Mouse (Mus musculus) stomach, postnatal 0 days (tissue): ENCODE measurements around the gene Sec63. TPM values are rescaled to one million over a fixed set of nuclear protein-coding genes. Genes with fewer than 3 reads are reported as not detected.

ENCODE experiments used
- ATAC-seq: fragments of 200-750 bp; cut with Nextera tagmentation; 2 replicates; pipeline ENCODE4 v1.8.0; 2017; ENCODE audit not compliant: low FRiP score, low TSS enrichment
- DNase-seq: peaks from one replicate; pipeline ENCODE4 v3.0.0-alpha.2; 2016; ENCODE audit warnings: low spot score
- H3K27ac ChIP-seq: fragments of 300-500 bp; sonication (generic); replicated peaks from 2 replicates; pipeline ENCODE4 v1.5.1; 2014; ENCODE audit warnings: mild to moderate bottlenecking, control low read depth
- H3K27me3 ChIP-seq: fragments of 300-500 bp; sonication (generic); 2 replicates; pipeline ENCODE4 v1.6.1; 2014; ENCODE audit warnings: low read length; ENCODE audit not compliant: control insufficient read depth, insufficient read depth
- H3K36me3 ChIP-seq: fragments of 300-500 bp; sonication (generic); 2 replicates; pipeline ENCODE4 v1.6.1; 2014; ENCODE audit warnings: low read length, mixed read lengths; ENCODE audit not compliant: control insufficient read depth, insufficient read depth
- H3K4me1 ChIP-seq: fragments of 300-500 bp; sonication (generic); replicated peaks from 2 replicates; pipeline ENCODE4 v1.6.1; 2014; ENCODE audit warnings: antibody characterized with exemption; ENCODE audit not compliant: control insufficient read depth, insufficient read depth
- H3K4me2 ChIP-seq: fragments of 300-500 bp; sonication (generic); replicated peaks from 2 replicates; pipeline ENCODE4 v1.6.1; 2014; ENCODE audit warnings: low read depth, mild to moderate bottlenecking, control low read depth, moderate library complexity
- H3K4me3 ChIP-seq: fragments of 300-500 bp; sonication (generic); 2 replicates; pipeline ENCODE4 v1.5.1; 2014; ENCODE audit warnings: low read depth, low read length, control low read depth
- H3K9ac ChIP-seq: fragments of 300-500 bp; sonication (generic); 2 replicates; pipeline ENCODE4 v1.6.1; 2014; ENCODE audit warnings: mild to moderate bottlenecking, low read length, control low read depth, mixed read lengths
- H3K9me3 ChIP-seq: fragments of 300-500 bp; sonication (generic); 2 replicates; pipeline ENCODE4 v1.6.1; 2016; ENCODE audit warnings: low read length; ENCODE audit not compliant: control insufficient read depth
- CTCF ChIP-seq: IDR thresholded peaks from 2 replicates; pipeline ENCODE4 v1.5.1; 2016; ENCODE audit warnings: antibody characterized with exemption, low read depth, mild to moderate bottlenecking, moderate library complexity
- EP300 ChIP-seq: optimal IDR thresholded peaks from 2 replicates; pipeline ENCODE3; 2016; ENCODE audit warnings: antibody characterized with exemption
- WGBS: fragments of 180-500 bp; shearing (Covaris S2); extraction: QIAGEN DNeasy Blood & Tissue Kit; methylation state at CpG from one replicate; pipeline ENCODE4 v1.1.7; 2014; 5-methylcytosine and 5-hydroxymethylcytosine counted together
- polyA plus RNA-seq: library from polyadenylated mRNA; unstranded; fragments of >200 nt; fragmentation: Nextera tagmentation; extraction: Ambion mirVana; gene quantifications from 2 replicates; pipeline ENCODE4 v1.2.1, GENCODE M21; 2015

Sec63 gene
- polyA plus RNA-seq, 1 experiment from 2014 or later = 15.8 TPM

GRCm38 (mm10) chr10:42862102-42862740 lies 100.9 kb downstream of the Sec63 start:
- H3K9ac ChIP-seq = no peak overlapping the region
- 0 out of 2 replicates have a peak, but pooled peaks cover 2% of the 10 kb centered on the region for H3K4me1 ChIP-seq
- DNase-seq = no peak
- TF ChIP-seq EP300 (no peak), CTCF (no peak)
- H3K4me3 ChIP-seq = peak overlapping the region; percentile 23
- 0 out of 2 replicates have a peak overlapping the region, but pooled peaks have one; percentile 5 for H3K27ac ChIP-seq
- 32% methylated on average over 13 of the region's 13 CpGs for WGBS
- no peaks in the 10 kb centered on the region for H3K9me3 ChIP-seq
- no peak for ATAC-seq
- no peaks in the 10 kb centered on the region for H3K36me3 ChIP-seq
- peak overlapping the region; percentile 68 for H3K4me2 ChIP-seq
- H3K27me3 ChIP-seq = no peaks in the 10 kb centered on the region

- TF ChIP-seq EP300 = no peak
- TF ChIP-seq CTCF = no peak
- Histone ChIP-seq H3K36me3 (no peaks in the 10 kb centered on the region), H3K9me3 (no peaks in the 10 kb centered on the region), H3K4me1 (0 out of 2 replicates have a peak, but pooled peaks cover 2% of the 10 kb centered on the region), H3K27ac (no peak overlapping the region), H3K27me3 (no peaks in the 10 kb centered on the region), H3K4me3 (0 out of 2 replicates have a peak overlapping the region, but pooled peaks have one; percentile 23), H3K4me2 (peak overlapping the region; percentile 68), H3K9ac (no peak overlapping the region)
- ATAC-seq (no peak), DNase-seq (no peak)
- WGBS = 49% methylated on average over 4 of the region's 4 CpGs
These were observed 101.5 kb downstream of the Sec63 start for GRCm38 (mm10) chr10:42862806-42863205.

GRCm38 (mm10) chr10:42863621-42864391 lies 102.5 kb downstream of the Sec63 start:
- no peaks in the 10 kb centered on the region for H3K9me3 ChIP-seq
- ATAC-seq (no peak), DNase-seq (peak; percentile 49)
- H3K9ac ChIP-seq = peak overlapping the region; percentile 47
- H3K4me2 ChIP-seq = peak overlapping the region; percentile 68
- H3K27me3 ChIP-seq = no peaks in the 10 kb centered on the region
- 0 out of 2 replicates have a peak overlapping the region, but pooled peaks have one; percentile 18 for H3K27ac ChIP-seq
- 0 out of 2 replicates have a peak, but pooled peaks cover 2% of the 10 kb centered on the region for H3K4me1 ChIP-seq
- 27% methylated on average over 31 of the region's 31 CpGs for WGBS
- no peaks in the 10 kb centered on the region for H3K36me3 ChIP-seq
- H3K4me3 ChIP-seq = peak overlapping the region; percentile 42
- no peak for TF ChIP-seq CTCF
- no peak for TF ChIP-seq EP300

- peak overlapping the region; percentile 68; the same call in 1 of the 2 replicates for H3K4me2 ChIP-seq
- H3K36me3 ChIP-seq = no peaks in the 10 kb centered on the region
- H3K4me1 ChIP-seq = 0 out of 2 replicates have a peak, but pooled peaks cover 2% of the 10 kb centered on the region
- no peaks in the 10 kb centered on the region for H3K9me3 ChIP-seq
- H3K9ac ChIP-seq = no peak overlapping the region
- no peaks in the 10 kb centered on the region for H3K27me3 ChIP-seq
- no peak overlapping the region for H3K4me3 ChIP-seq
- ATAC-seq (no peak), DNase-seq (no peak)
- peak overlapping the region; percentile 30; the same call in 1 of the 2 replicates for H3K27ac ChIP-seq
- no peak for TF ChIP-seq CTCF
- no peak for TF ChIP-seq EP300
- 41% methylated on average over 5 of the region's 5 CpGs for WGBS
These were observed 103.4 kb downstream of the Sec63 start for GRCm38 (mm10) chr10:42864696-42865095.

- 84% methylated on average over 9 of the region's 9 CpGs for WGBS
- Histone ChIP-seq H3K36me3 (no peaks in the 10 kb centered on the region), H3K4me1 (0 out of 2 replicates have a peak, but pooled peaks cover 2% of the 10 kb centered on the region), H3K9me3 (no peaks in the 10 kb centered on the region), H3K27ac (no peak overlapping the region), H3K4me2 (no peak overlapping the region), H3K27me3 (no peaks in the 10 kb centered on the region), H3K9ac (no peak overlapping the region), H3K4me3 (no peak overlapping the region)
- DNase-seq = no peak
- no peak for ATAC-seq
- no peak for TF ChIP-seq CTCF
- TF ChIP-seq EP300 = no peak
These were observed 107.1 kb downstream of the Sec63 start for GRCm38 (mm10) chr10:42868416-42868815.

- no peak overlapping the region for H3K9ac ChIP-seq
- no peak for TF ChIP-seq EP300
- TF ChIP-seq CTCF = peak; percentile 26; the same call in 1 of the 2 replicates
- no peaks in the 10 kb centered on the region for H3K27me3 ChIP-seq
- 55% methylated on average over 6 of the region's 6 CpGs for whole genome bisulfite sequencing
- no peak overlapping the region for H3K27ac ChIP-seq
- ATAC-seq = no peak
- no peaks in the 10 kb centered on the region for H3K36me3 ChIP-seq
- DNase-seq = no peak
- no peaks in the 10 kb centered on the region for H3K9me3 ChIP-seq
- H3K4me3 ChIP-seq = no peak overlapping the region
- H3K4me2 ChIP-seq = no peak overlapping the region
- H3K4me1 ChIP-seq = no peaks in the 10 kb centered on the region
These were observed 108.2 kb downstream of the Sec63 start for GRCm38 (mm10) chr10:42869467-42869866.
